Mouse (Mus musculus) midbrain, embryonic 10.5 days (tissue): ENCODE measurements at regions not wholly inside any gene's neighbourhood (a gene's known extent, or its start where the extent isn't known, plus 50 kb on each side); places are given as distances from the start of the nearest gene placed in this dataset.

Source experiments
- DNase-seq: peaks from one replicate; pipeline ENCODE4 v3.0.0-alpha.2; 2017; ENCODE audit warnings: low spot score
- H3K27ac ChIP-seq: fragments of 300-500 bp; sonication (generic); replicated peaks from 2 replicates; pipeline ENCODE4 v1.5.1; 2016; ENCODE audit warnings: mild to moderate bottlenecking
- H3K27me3 ChIP-seq: fragments of 300-500 bp; sonication (generic); 2 replicates; pipeline ENCODE4 v1.6.1; 2016; ENCODE audit warnings: low read depth, mild to moderate bottlenecking; ENCODE audit not compliant: poor library complexity, severe bottlenecking
- H3K36me3 ChIP-seq: fragments of 300-500 bp; sonication (generic); 2 replicates; pipeline ENCODE4 v1.6.1; 2016; ENCODE audit warnings: mild to moderate bottlenecking, moderate library complexity
- H3K4me1 ChIP-seq: fragments of 300-500 bp; sonication (generic); 2 replicates; pipeline ENCODE4 v1.6.1; 2016
- H3K4me3 ChIP-seq: fragments of 300-500 bp; sonication (generic); 2 replicates; pipeline ENCODE4 v1.5.1; 2016; ENCODE audit warnings: mild to moderate bottlenecking, moderate library complexity
- H3K9me3 ChIP-seq: fragments of 300-500 bp; sonication (generic); replicated peaks from 2 replicates; pipeline ENCODE4 v1.6.1; 2016; ENCODE audit warnings: mild to moderate bottlenecking
- WGBS: fragments of 180-500 bp; shearing (Covaris S2); methylation state at CpG from one replicate; pipeline ENCODE4 v1.1.7; 2016; 5-methylcytosine and 5-hydroxymethylcytosine counted together

DNA sequence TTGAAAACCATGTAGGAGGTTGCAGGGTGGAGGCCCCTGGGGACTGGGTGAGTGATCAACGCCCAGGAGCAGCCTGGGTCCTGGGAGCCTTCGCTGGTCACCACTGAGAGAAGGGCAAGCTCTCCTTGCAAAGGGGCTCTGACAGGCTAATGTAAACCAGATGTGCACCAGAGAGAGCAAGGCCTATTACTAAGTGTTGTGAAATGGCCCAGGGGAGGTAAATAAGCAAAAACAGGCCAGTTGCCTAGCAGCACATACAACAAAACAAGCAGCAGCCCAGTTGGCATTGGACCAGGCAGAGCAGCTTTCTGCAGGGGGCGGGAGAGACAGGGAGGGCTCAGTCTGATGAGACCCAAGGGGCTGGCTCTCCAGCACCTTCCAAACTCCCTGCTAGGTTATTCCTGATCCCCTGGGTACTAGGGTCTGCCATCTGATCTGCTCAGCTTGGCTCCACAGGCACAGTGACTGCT, 239.5 kb upstream of the Fggy start:
- no peak overlapping the region for H3K4me3 ChIP-seq
- H3K27me3 ChIP-seq: no peaks in the 10 kb centered on the region
- peak; percentile 18 for DNase-seq
- peaks cover 14% of the 10 kb centered on the region for H3K4me1 ChIP-seq
- peak overlapping the region; percentile 52 for H3K27ac ChIP-seq
- no peaks in the 10 kb centered on the region for H3K36me3 ChIP-seq
- WGBS: 55% methylated on average over 3 of the region's 3 CpGs
- H3K9me3 ChIP-seq: no peaks in the 10 kb centered on the region

DNA sequence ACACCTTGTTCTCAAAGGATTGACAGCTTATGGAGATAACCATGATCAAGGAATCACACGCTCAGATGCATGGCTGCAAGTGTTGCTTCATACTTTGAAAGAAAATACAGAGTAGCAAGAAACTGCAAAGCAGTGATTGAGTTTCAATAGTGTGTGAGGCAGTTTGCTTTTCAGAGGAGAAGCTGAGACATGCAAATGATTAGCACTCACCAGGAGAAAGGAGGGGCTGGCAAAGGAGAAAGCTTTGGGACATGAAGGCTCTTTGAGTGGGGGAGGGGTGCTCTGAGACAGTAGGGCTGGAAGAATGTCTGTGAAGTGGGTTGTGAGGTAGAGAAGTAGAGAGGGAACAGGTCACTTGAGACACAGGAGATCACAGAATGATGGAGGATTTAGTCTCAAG, 238.7 kb upstream of the Fggy start:
- H3K9me3 ChIP-seq: no peaks in the 10 kb centered on the region
- no peak for DNase-seq
- H3K4me1 ChIP-seq: peaks cover 14% of the 10 kb centered on the region
- no peaks in the 10 kb centered on the region for H3K36me3 ChIP-seq
- no peak overlapping the region for H3K27ac ChIP-seq
- H3K27me3 ChIP-seq: no peaks in the 10 kb centered on the region
- H3K4me3 ChIP-seq: no peak overlapping the region
- 46% methylated on average over 1 of the region's 1 CpGs for WGBS

DNA sequence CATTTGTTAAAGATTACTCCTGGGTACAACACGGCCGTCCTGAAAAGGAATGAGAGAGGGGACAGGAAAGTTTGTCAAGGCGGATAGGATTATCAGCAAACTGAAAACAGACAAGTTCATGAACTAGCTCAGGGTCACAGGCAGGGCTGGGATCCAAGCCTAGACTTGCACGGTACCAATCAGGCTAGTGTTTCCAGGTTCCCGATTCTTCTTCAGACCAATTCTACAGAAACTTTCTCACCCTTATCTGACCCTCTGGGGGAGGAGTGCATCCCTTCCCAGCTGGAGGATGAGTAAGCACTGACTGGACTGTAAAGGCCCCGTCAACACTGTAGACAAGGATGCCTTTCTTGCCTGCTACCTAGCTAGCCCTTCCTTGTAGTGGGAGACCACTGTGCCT, 238.3 kb upstream of the Fggy start:
- 67% methylated on average over 6 of the region's 6 CpGs for WGBS
- Histone ChIP-seq H3K4me1 (peaks cover 14% of the 10 kb centered on the region), H3K9me3 (no peaks in the 10 kb centered on the region), H3K27me3 (no peaks in the 10 kb centered on the region), H3K4me3 (no peak overlapping the region), H3K27ac (no peak overlapping the region), H3K36me3 (no peaks in the 10 kb centered on the region)
- no peak for DNase-seq

DNA sequence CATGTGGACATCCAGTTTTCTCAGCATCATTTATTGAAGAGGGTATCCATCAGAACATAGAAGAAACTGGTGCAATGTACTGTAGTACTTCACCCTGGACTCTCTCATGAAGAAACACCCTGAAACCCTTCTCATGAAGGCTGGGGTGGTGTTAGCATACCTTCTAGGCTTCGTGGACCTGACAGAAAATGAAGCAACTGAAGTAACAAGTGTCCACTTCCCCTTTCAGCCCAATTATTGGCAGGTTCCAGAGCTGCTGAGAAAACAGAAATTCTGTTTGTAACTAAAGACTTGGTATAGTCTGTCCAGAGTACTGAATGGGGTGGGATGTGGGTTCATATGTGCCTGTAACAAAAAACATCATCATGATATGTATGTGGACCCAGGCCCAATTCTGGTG, 231.4 kb upstream of the Fggy start:
- Histone ChIP-seq H3K27ac (no peak overlapping the region), H3K4me1 (no peaks in the 10 kb centered on the region), H3K4me3 (no peak overlapping the region), H3K36me3 (no peaks in the 10 kb centered on the region), H3K27me3 (no peaks in the 10 kb centered on the region), H3K9me3 (no peaks in the 10 kb centered on the region)
- no peak for DNase-seq
- WGBS: 81% methylated on average over 1 of the region's 1 CpGs

DNA sequence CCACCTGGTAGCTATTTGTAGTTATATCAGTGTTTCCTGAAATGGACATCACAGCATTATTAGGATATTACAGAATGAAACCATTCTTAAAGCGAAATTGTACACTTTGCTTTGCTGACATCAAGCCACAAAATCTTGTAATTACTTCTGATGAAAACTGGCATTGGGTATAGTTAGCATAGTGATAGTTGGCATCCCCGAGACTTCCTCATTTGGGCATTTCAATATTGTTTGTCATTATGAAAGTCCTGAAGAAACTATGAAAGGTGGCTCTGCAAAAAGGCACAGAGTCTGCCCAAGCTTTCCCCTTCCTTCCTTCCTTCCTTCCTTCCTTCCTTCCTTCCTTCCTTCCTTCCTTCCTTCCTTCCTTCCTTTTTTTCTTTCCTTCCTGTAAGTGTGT, 217.5 kb upstream of the Fggy start:
- DNase-seq: no peak
- 84% methylated on average over 2 of the region's 2 CpGs for WGBS

DNA sequence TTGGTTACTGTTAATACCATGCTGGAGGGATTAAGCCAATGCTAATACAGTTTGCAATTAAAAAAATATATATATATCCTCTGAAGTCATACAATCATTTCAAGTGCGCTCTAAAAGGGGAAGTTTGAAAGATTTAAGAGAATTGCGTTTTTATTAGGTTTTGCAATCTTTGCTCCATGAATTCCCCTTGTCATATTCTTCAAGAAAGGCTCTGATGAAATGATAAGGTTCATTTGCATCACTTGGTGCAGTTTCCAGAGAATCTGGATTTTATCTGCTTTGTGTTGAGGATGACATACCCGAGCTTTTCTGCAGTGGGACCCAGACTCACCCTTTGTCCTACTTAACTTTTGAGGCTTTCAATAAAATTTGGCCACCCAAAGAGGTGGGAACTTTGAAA, 216.4 kb upstream of the Fggy start:
- H3K27me3 ChIP-seq: no peaks in the 10 kb centered on the region
- H3K9me3 ChIP-seq: no peaks in the 10 kb centered on the region
- 76% methylated on average over 3 of the region's 3 CpGs for WGBS
- no peaks in the 10 kb centered on the region for H3K36me3 ChIP-seq
- no peak for DNase-seq
- H3K27ac ChIP-seq: no peak overlapping the region
- no peak overlapping the region for H3K4me3 ChIP-seq
- no peaks in the 10 kb centered on the region for H3K4me1 ChIP-seq

More for the DNA sequence above, 217.5 kb upstream of the Fggy start:
- Histone ChIP-seq H3K4me3 (no peak overlapping the region), H3K36me3 (no peaks in the 10 kb centered on the region), H3K27me3 (no peaks in the 10 kb centered on the region), H3K9me3 (no peaks in the 10 kb centered on the region), H3K27ac (no peak overlapping the region), H3K4me1 (no peaks in the 10 kb centered on the region)

DNA sequence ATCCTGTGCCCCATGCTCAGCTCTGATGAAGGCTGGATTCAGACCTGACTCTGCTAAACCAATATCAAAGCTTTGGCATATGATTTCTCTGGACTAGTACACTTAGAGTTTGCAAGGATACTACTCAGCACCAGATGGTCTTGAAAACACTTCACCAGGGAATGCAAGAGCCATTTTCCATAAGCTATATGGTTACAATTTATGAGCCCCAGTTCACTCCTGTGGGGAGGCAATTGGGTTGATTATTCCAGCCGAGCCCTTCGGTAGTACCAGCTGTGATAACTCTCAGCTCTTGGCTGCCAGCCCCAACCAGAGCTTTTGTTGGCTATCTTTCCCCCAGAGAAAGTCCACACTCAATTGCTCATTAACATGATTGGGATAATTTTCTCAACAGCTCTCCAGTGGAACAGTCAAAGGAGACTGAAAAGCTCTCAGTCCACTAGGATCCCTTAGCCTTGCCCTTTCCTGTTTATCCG, 210.5 kb upstream of the Fggy start:
- Histone ChIP-seq H3K27me3 (no peaks in the 10 kb centered on the region), H3K36me3 (no peaks in the 10 kb centered on the region), H3K4me3 (no peak overlapping the region), H3K27ac (no peak overlapping the region), H3K4me1 (no peaks in the 10 kb centered on the region), H3K9me3 (no peaks in the 10 kb centered on the region)
- 88% methylated on average over 3 of the region's 3 CpGs for WGBS
- no peak for DNase-seq

DNA sequence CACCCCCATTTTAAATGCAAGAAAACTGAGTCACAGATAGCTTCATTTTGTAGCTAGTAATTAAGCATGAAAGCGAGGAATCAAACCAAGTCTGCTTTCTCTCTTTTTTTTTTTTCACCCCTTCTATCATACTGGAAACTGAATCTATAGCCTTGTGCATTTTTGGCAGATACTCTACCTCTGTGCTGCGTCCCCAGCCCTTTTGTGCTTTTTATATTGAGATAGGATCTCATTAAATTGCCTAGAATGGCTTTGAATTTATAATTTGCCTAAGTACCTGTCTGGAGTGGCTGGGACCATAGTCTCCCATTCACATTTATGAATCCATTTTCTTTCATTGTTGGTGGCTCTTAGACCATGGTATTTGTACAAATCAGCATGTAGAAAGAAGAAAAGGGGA, 209.9 kb upstream of the Fggy start:
- H3K4me1 ChIP-seq: no peaks in the 10 kb centered on the region
- H3K27me3 ChIP-seq: no peaks in the 10 kb centered on the region
- no peaks in the 10 kb centered on the region for H3K36me3 ChIP-seq
- H3K4me3 ChIP-seq: no peak overlapping the region
- no peak overlapping the region for H3K27ac ChIP-seq
- WGBS: 81% methylated on average over 2 of the region's 2 CpGs
- no peaks in the 10 kb centered on the region for H3K9me3 ChIP-seq
- no peak for DNase-seq

DNA sequence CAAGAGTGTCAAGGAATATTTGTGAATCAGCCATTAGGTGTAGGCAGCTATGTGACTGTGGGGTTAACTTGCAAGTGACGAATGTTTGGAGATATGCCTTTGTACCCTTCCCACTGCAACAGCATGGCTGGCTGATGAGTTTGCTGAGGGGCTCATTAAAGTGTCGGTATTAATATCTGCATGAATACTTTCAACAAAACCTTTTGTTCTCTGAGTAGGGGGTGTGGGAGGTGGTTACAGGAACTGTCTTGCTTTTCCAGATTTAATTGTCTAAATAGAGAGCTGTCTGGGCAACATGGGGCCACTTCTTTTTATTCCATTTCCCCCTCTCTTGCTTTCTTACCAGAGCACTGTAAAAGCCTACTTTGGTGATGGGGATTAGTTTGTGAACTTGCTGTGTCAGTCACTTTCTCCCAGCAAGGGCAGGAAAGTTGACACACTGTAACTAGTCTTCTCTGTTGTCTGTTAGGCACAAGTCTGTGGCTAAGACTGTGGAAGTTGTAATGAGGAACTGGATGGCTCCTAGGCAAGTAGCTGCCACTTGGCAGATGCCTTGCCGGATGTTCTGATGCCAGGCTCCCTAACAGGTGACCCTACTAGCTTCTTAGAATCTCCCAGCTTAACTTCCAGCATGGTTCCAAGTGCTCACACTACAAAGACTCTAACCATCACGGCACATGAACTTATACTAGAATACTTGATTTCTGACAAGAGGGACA, 208.7 kb upstream of the Fggy start:
- Histone ChIP-seq H3K4me1 (no peaks in the 10 kb centered on the region), H3K27me3 (no peaks in the 10 kb centered on the region), H3K9me3 (no peaks in the 10 kb centered on the region), H3K36me3 (no peaks in the 10 kb centered on the region), H3K4me3 (no peak overlapping the region), H3K27ac (no peak overlapping the region)
- DNase-seq: no peak
- WGBS: 85% methylated on average over 4 of the region's 4 CpGs

DNA sequence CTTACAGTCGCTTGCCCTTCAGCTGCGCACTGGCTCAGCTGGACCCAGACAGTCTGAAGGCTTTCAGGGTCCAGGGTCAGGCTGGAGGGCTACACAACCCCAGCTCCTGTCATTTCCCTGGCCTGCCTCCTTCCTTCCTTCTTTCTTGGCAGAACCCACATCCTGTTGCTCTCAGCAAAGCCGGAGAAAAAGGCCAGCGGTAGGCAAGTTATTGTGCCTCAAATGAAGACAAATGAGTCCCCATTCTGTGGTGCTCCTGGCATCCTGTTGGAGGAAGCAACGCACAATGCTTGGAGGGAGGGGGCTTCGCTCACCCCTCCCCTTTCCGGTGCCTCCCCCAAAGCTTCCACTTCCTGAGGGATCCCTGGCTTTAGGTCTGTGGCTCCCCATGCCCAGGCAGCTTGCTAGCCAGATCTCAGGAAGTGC, 203.4 kb upstream of the Fggy start:
- WGBS: 58% methylated on average over 7 of the region's 7 CpGs
- peak overlapping the region; percentile 46; the same call in 1 of the 2 replicates for H3K27ac ChIP-seq
- no peak overlapping the region for H3K4me3 ChIP-seq
- H3K36me3 ChIP-seq: no peaks in the 10 kb centered on the region
- H3K9me3 ChIP-seq: no peaks in the 10 kb centered on the region
- H3K4me1 ChIP-seq: 0 out of 2 replicates have a peak, but pooled peaks cover 5% of the 10 kb centered on the region
- 0 out of 2 replicates have a peak, but pooled peaks cover 3% of the 10 kb centered on the region for H3K27me3 ChIP-seq
- no peak for DNase-seq

DNA sequence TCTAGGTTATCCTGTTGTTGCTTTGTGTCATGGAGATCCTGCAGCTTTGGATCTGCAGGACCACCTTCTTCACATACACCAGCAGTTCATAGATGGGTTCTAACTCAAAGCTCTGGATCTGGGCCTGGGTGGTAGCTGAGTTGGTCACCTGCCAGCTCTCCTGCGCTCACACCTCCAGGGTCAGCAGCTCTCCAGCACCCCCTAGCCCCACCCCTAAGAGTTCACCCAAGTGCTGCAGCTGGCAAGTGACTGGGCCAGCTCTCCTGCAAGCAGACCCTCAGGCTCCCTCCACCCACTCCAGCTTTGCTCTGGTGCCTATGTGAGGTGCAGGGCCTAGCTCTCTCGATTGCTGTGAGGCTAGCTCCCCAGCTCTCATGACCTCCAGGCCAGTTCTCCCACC, 198.6 kb upstream of the Fggy start:
- WGBS: 61% methylated on average over 2 of the region's 2 CpGs
- no peak for DNase-seq
- Histone ChIP-seq H3K27me3 (0 out of 2 replicates have a peak, but pooled peaks cover 6% of the 10 kb centered on the region), H3K36me3 (no peaks in the 10 kb centered on the region), H3K4me3 (no peak overlapping the region), H3K4me1 (peaks cover 15% of the 10 kb centered on the region), H3K9me3 (no peaks in the 10 kb centered on the region), H3K27ac (no peak overlapping the region)

DNA sequence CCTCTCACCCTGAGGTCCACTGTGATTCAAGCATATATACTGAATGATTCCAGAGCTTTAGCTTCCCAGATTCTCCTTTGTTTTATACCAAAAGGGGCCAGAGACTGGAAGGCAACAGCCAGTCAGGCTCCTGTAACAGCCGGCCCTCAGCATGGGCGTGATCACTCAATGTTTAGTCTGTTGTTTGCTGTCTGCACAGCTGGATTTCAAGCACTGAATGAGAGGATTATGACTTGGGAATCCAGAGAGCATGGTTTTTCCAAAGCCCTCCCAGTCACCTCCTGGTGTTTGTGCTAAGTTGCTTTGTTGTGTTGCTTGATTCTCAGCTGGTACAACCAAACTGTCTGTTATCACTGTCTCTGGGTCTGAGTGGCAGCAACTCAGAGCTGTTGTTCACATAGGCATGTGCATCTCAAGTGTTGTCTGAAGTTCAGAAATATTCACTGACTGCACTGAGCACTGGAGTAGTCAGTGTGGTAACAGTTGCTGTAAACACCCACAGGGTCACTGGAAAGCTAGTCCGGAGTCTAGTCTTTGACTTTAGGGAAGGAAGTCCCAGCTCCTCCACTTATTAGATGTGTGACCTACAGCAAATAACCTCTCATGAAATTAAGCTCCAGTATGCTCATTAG, 196.9 kb upstream of the Fggy start:
- DNase-seq: peak; percentile 26
- Histone ChIP-seq H3K4me3 (no peak overlapping the region), H3K4me1 (peaks cover 10% of the 10 kb centered on the region), H3K36me3 (no peaks in the 10 kb centered on the region), H3K27me3 (0 out of 2 replicates have a peak, but pooled peaks cover 6% of the 10 kb centered on the region), H3K27ac (0 out of 2 replicates have a peak overlapping the region, but pooled peaks have one; percentile 25), H3K9me3 (no peaks in the 10 kb centered on the region)
- WGBS: 26% methylated on average over 3 of the region's 3 CpGs

DNA sequence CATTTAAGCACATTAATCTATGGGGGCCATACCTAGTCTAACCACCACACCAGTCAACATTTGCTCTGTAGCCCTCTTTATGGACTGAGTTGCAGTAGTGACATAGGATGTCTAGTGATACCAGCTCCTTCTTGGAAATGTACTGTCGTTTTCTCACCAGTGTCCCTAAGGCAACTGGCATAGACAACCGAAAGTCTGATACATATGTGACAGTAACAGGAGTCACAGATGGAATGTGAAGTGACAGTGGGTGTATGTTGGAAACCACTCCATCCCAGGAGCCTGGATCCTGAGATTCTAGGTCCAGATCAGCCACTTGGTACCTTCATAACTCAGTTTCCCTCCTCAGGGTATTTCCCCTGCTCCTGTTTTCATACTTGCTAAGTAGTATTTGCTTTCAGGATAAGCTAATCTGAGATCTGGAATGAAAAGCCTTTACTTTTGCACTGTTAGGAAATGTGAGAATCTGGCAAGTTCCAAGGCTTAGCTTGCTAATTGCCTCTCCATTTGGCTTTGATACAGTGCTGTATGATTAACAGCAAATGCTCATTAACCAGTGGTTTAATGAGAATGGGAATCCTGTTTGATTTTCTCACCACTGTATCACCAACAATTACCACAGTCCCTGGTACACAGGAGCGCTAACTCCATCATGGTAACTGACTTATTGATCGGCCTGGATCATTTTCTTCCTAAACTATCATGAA, 192.8 kb upstream of the Fggy start:
- 90% methylated on average over 4 of the region's 4 CpGs for WGBS
- peaks cover 10% of the 10 kb centered on the region for H3K4me1 ChIP-seq
- no peak overlapping the region for H3K27ac ChIP-seq
- H3K9me3 ChIP-seq: no peaks in the 10 kb centered on the region
- no peaks in the 10 kb centered on the region for H3K27me3 ChIP-seq
- no peak overlapping the region for H3K4me3 ChIP-seq
- no peaks in the 10 kb centered on the region for H3K36me3 ChIP-seq
- DNase-seq: no peak
